Mouse (Mus musculus): ENCODE measurements at regions not wholly inside any gene's neighbourhood (a gene's known extent, or its start where the extent isn't known, plus 50 kb on each side); places are given as distances from the start of the nearest gene placed in this dataset.

DNA sequence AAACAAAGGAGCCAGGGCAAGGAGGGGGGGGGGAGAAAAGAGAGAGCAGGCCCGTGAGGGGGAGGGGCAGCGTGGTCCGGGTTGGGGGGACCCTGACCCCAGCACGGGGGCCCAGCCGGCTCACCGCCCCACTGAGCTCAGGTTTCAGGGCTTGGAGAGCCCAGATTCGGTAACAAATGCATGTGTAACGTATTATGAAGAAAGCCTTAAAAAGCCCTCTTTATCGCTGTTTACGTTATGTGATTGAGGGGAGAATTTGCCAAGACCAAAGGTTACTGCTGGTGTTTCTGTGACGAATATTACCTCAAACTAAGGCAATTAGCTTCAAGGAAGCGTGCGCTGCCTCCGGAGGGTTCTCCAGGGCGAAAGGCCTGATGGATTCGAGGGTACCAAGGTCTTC is 54.2 kb downstream of the Barx1 start:
- DNase-seq (ENCODE audit: low spot score), result peak; percentile 54

DNA sequence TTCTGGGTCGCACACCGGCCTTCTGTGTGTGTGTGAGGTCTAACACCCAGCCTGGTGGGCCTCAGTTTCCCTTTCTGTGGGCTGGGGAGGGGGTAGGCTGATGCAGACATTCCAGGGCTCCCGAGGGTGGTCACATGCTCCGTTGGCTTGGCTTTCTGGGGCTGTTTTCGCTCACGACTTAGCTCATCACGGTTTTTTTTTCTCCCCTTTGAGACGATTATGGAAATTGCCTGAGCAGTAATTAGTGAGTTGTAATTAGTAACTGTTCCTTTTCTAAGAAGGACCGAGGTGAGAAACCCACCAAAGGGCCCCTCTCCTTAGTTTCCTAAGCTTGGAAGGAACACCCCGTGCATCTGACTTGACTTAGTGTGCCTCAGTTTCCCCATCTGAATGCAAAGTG is 54.7 kb downstream of the Barx1 start:
- no peak for DNase-seq (ENCODE audit: low spot score)

DNA sequence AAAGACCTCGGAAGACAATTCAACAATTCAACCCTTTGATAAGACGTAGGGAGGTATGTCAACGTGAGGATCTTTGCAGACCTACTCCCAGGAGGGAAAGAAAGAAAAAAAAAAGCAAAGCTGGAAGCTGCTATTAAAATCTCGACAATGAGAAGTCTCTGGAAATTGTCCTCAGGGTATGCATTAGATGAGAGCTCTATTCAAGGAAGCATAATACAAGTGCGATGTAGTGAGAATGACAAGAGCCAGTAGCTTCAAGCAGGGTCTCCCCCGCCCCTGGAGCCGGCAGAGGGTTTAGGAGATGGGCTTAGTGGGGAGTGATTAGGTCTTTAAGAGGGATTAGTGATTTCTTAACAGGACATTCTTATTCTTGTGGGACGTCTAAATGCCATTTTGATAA is 60.9 kb downstream of the Barx1 start:
- DNase-seq (ENCODE audit: low spot score), result no peak

GRCm38 (mm10) chr13:48726430-48726829 is 63.6 kb downstream of the Barx1 start:
- DNase-seq (ENCODE audit: low spot score), result no peak

GRCm38 (mm10) chr13:48731046-48731996 is 68.5 kb downstream of the Barx1 start:
- DNase-seq (ENCODE audit: low spot score), result peak; percentile 62

GRCm38 (mm10) chr13:48732168-48732841 is 69.5 kb downstream of the Barx1 start:
- peak; percentile 57 for DNase-seq (ENCODE audit: low spot score)

GRCm38 (mm10) chr13:48734985-48735384 is 72.2 kb downstream of the Barx1 start:
- no peak for DNase-seq (ENCODE audit: low spot score)

DNA sequence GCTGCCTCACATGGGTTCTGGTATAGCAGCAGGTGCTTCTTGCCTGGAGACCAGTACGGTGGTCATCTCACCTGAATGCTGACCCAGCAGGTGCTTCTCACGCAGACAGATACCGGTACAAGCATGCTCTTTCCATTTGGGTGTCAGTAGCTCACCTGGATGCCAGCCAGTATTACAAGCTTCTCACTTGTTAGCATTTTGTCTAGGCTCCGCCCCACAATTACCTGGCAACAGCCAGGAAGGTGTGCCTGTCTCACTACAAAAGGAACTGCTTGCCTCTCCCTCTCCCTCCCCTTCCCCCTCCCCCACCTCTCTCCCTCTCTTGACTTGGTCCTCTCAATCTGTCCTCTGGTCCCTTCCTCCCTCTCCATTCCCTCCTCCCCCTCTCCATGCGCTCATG is 82.8 kb downstream of the Barx1 start:
- no peak for DNase-seq (ENCODE audit: low spot score)

DNA sequence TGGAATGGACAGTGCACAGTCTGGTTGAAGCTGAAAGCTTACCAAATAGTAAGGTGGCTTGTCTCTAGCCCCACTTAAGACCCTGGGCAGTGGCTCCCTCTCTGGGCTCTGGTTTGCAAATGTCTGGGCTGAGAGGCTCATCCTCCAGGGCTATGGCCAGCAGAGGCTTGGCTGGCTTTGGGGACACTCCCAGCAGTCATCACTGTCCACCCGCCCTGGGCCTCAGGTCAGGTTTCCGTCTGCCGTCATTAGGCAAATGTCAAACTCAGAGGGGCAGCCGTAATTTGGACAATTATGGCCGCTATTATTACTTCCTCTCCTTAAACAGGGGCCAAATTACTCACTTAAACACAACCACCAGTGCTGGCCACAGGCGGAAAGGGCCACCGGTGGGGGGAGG is 83.5 kb downstream of the Barx1 start:
- DNase-seq (ENCODE audit: low spot score), result peak; percentile 31
